Mouse (Mus musculus): ENCODE results near the gene Btaf1.

The Btaf1 gene

GRCm38 (mm10) chr19:36925671-36926552, at the start of gene Btaf1:
Btaf1 (plus strand) TSS chr19:36926079.
- DNase-seq = peak; percentile 86

- DNase-seq = no peak
These were observed 48.5 kb upstream of the Btaf1 start for GRCm38 (mm10) chr19:36877329-36877728.

GRCm38 (mm10) chr19:36878743-36879495, 47.0 kb upstream of the Btaf1 start:
- no peak for DNase-seq

- DNase-seq = peak; percentile 30
These were observed 42.8 kb upstream of the Btaf1 start for GRCm38 (mm10) chr19:36883119-36883518.

GRCm38 (mm10) chr19:36886316-36886715, 39.6 kb upstream of the Btaf1 start:
- no peak for DNase-seq

GRCm38 (mm10) chr19:36887706-36888105, 38.2 kb upstream of the Btaf1 start:
- DNase-seq = no peak

- DNase-seq = no peak
These were observed 34.1 kb upstream of the Btaf1 start for GRCm38 (mm10) chr19:36891746-36892145.

- no peak for DNase-seq
These were observed 28.9 kb upstream of the Btaf1 start for GRCm38 (mm10) chr19:36896791-36897569.

GRCm38 (mm10) chr19:36897778-36898177, 28.1 kb upstream of the Btaf1 start:
- peak; percentile 32 for DNase-seq

- DNase-seq = no peak
These were observed 22.5 kb upstream of the Btaf1 start for GRCm38 (mm10) chr19:36903377-36903776.

- no peak for DNase-seq
These were observed 21.5 kb upstream of the Btaf1 start for GRCm38 (mm10) chr19:36904211-36905007.

- DNase-seq = no peak
These were observed 16.7 kb upstream of the Btaf1 start for GRCm38 (mm10) chr19:36909150-36909549.

GRCm38 (mm10) chr19:36909676-36910292, 16.1 kb upstream of the Btaf1 start:
- peak; percentile 66 for DNase-seq

- no peak for DNase-seq
These were observed 15.3 kb upstream of the Btaf1 start for GRCm38 (mm10) chr19:36910424-36911045.

- no peak for DNase-seq
These were observed 12.8 kb upstream of the Btaf1 start for GRCm38 (mm10) chr19:36913064-36913463.

- DNase-seq = no peak
These were observed 9.7 kb upstream of the Btaf1 start for GRCm38 (mm10) chr19:36916206-36916605.

GRCm38 (mm10) chr19:36916876-36917389, 8.9 kb upstream of the Btaf1 start:
- no peak for DNase-seq

- peak; percentile 85 for DNase-seq
These were observed 7.2 kb upstream of the Btaf1 start for GRCm38 (mm10) chr19:36918441-36919301.

GRCm38 (mm10) chr19:36919466-36919865, 6.4 kb upstream of the Btaf1 start, which contains the start of gene Fgfbp3:
Fgfbp3 (minus strand) TSS chr19:36919615.
- DNase-seq = no peak

- DNase-seq = peak; percentile 64
These were observed 3.9 kb upstream of the Btaf1 start for GRCm38 (mm10) chr19:36922015-36922414.
